Mouse (Mus musculus) myocyte (in vitro differentiated cells): Measurements from ENCODE around the gene Asb13.

Experiments used
- E2F4 ChIP-seq: IDR thresholded peaks from one replicate; pipeline ENCODE4 v1.6.1; 2011; ENCODE audit warnings: mild to moderate bottlenecking, control low read depth, moderate library complexity; ENCODE audit not compliant: insufficient read depth
- MYOG ChIP-seq, 3 experiments: IDR thresholded peaks; one replicate each; pipeline ENCODE4 v1.6.1; 2011; ENCODE audit warnings: control low read depth in 2 of 3, low read depth in 2 of 3, mild to moderate bottlenecking in 2 of 3; ENCODE audit not compliant: insufficient read length in 2 of 3, control insufficient read depth in 1 of 3, insufficient read depth in 1 of 3
- POLR2A ChIP-seq: IDR thresholded peaks from one replicate; pipeline ENCODE4 v1.6.1; 2011; ENCODE audit warnings: low read depth, mild to moderate bottlenecking, control low read depth, moderate library complexity; ENCODE audit not compliant: insufficient read length
- POLR2AphosphoS2 ChIP-seq: IDR thresholded peaks from one replicate; pipeline ENCODE4 v1.6.1; 2011; ENCODE audit warnings: low read depth, control low read depth; ENCODE audit not compliant: insufficient read length
- SRF ChIP-seq: IDR thresholded peaks from one replicate; pipeline ENCODE4 v1.6.1; 2011; ENCODE audit warnings: low read depth; ENCODE audit not compliant: control insufficient read depth, insufficient read length
- TCF12 ChIP-seq: IDR thresholded peaks from one replicate; pipeline ENCODE4 v1.6.1; 2011; ENCODE audit warnings: mild to moderate bottlenecking, control low read depth; ENCODE audit not compliant: poor library complexity, insufficient read depth, severe bottlenecking

DNA sequence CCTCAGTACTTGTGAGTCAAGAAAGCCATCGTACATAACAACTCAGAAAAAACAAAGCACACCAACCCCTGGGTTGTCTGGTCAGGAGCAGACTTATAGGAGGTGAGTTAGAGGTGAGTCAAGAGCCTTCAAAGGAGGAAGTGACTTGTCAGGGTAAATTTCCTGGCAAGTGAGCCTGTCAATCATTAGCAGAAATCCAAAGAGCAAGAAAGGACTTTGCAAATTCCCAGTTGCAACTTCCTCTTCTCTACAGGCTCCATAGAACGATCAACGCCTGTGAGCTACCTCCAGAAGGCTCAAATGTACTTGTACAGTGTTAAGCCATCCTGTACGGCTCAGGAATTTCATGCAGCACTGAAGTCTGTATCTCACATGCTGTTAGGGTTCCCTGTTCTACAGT is 66.9 kb downstream of the Asb13 start:
- TF ChIP-seq POLR2A: no peak
- TF ChIP-seq TCF12: no peak
- no peak for TF ChIP-seq E2F4
- TF ChIP-seq POLR2AphosphoS2: no peak
- TF ChIP-seq SRF: no peak
- no peak for TF ChIP-seq MYOG (IDR thresholded peaks at IDR 0.05; ENCODE audit: control insufficient read depth in 1 of 3, insufficient read depth in 1 of 3, insufficient read length in 2 of 3, low read depth in 2 of 3)
